Mouse (Mus musculus): ENCODE measurements around the gene Tmem200a.

Gene Tmem200a

GRCm38 (mm10) chr10:26078521-26079142 lies at the start of gene Tmem200a:
TSS of gene Tmem200a (minus strand) at chr10:26079052.
- DNase-seq = peak; percentile 49

- DNase-seq = no peak
Measured at GRCm38 (mm10) chr10:26119822-26120183, 41.0 kb upstream of the Tmem200a start.

GRCm38 (mm10) chr10:26119067-26119821 lies 40.4 kb upstream of the Tmem200a start:
- no peak for DNase-seq

- DNase-seq = no peak
Measured at GRCm38 (mm10) chr10:26114409-26114808, 35.6 kb upstream of the Tmem200a start.

- no peak for DNase-seq
Measured at GRCm38 (mm10) chr10:26103330-26103982, 24.6 kb upstream of the Tmem200a start.

- no peak for DNase-seq
Measured at GRCm38 (mm10) chr10:26082081-26082480, 3.2 kb upstream of the Tmem200a start.

GRCm38 (mm10) chr10:26079678-26080077 lies 826 bp upstream of the Tmem200a start:
- DNase-seq = no peak

- DNase-seq = no peak
Measured at GRCm38 (mm10) chr10:26077671-26078481, 976 bp downstream of the Tmem200a start, which contains the start of gene Gm9767. TSS of gene Gm9767 (plus strand) at chr10:26078255.

GRCm38 (mm10) chr10:26076949-26077348 lies 1.9 kb downstream of the Tmem200a start:
- no peak for DNase-seq

- no peak for DNase-seq
Measured at GRCm38 (mm10) chr10:26071986-26072385, 6.9 kb downstream of the Tmem200a start.

- no peak for DNase-seq
Measured at GRCm38 (mm10) chr10:26063071-26063470, 15.8 kb downstream of the Tmem200a start.

- no peak for DNase-seq
Measured at GRCm38 (mm10) chr10:26059662-26060307, 19.1 kb downstream of the Tmem200a start.

- no peak for DNase-seq
Measured at GRCm38 (mm10) chr10:26051177-26051576, 27.7 kb downstream of the Tmem200a start.

GRCm38 (mm10) chr10:26034931-26035330 lies 43.9 kb downstream of the Tmem200a start:
- DNase-seq = no peak

- DNase-seq = no peak
Measured at GRCm38 (mm10) chr10:26018740-26019139, 60.1 kb downstream of the Tmem200a start.

GRCm38 (mm10) chr10:26014298-26014697 lies 64.6 kb downstream of the Tmem200a start:
- DNase-seq = no peak

- DNase-seq = no peak
Measured at GRCm38 (mm10) chr10:26008948-26009347, 69.9 kb downstream of the Tmem200a start.

- no peak for DNase-seq
Measured at GRCm38 (mm10) chr10:26005471-26005870, 73.4 kb downstream of the Tmem200a start.

- no peak for DNase-seq
Measured at GRCm38 (mm10) chr10:26000893-26001292, 78.0 kb downstream of the Tmem200a start.

- DNase-seq = no peak
Measured at GRCm38 (mm10) chr10:25999291-25999930, 79.4 kb downstream of the Tmem200a start.

- DNase-seq = no peak
Measured at GRCm38 (mm10) chr10:25984056-25984455, 94.8 kb downstream of the Tmem200a start.

GRCm38 (mm10) chr10:25982617-25983016 lies 96.2 kb downstream of the Tmem200a start:
- no peak for DNase-seq

All from lung, postnatal 14 days (tissue).